Mouse (Mus musculus) colon, adult 2 months (tissue): ENCODE data around the gene Cenpk. TPM values are rescaled to one million over a fixed set of nuclear protein-coding genes. Genes with fewer than 3 reads are reported as not detected.

Experiments
- polyA plus RNA-seq: library from polyadenylated mRNA; depleted of rRNA; stranded (reverse); fragments of >200 nt; gene quantifications from 2 replicates; pipeline ENCODE4 v1.2.3, GENCODE M21; 2012; rRNA removed

Gene Cenpk
- polyA plus RNA-seq: 0.14 and 0.31 TPM in 2 replicates

DNA sequence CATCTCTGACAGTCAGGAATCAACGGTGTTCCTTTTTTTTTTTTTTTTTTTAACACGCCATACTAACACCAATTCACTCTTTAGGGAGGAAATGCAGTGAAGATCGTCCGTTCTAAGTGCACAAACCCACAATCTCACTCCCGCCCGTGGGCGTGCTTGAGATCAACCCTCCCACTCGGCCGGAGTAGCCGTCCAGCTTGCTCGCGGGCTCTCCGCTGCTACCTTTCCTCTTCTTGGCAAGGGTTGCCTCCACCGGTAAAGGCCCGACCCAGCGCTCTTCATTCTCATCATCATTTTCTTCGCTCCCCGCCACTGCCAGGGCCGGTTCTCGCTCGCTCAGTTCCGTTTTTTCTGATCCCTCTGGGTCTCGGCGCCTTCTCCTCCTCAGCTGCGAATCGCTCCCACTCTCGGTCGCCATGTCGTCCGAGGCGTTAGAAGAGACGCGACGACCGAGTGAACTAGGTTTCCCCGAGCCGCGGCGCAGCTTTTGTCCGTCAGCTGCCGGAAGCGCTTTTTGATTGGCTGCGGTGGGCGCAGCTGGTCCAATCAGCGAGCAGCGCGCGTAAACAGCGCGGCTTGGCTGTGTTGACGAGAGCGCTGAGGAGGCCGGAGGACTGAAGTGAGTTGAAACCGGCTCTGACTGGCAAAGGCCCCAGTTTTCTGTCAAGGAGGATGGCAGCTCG, at the start of gene Cenpk, which contains the start of gene Ppwd1:
Gene Cenpk, plus strand, starts transcription at position 228 of the 683 bp plus-strand sequence.
Gene Ppwd1, minus strand, starts transcription at position 460 of the 683 bp plus-strand sequence.

DNA sequence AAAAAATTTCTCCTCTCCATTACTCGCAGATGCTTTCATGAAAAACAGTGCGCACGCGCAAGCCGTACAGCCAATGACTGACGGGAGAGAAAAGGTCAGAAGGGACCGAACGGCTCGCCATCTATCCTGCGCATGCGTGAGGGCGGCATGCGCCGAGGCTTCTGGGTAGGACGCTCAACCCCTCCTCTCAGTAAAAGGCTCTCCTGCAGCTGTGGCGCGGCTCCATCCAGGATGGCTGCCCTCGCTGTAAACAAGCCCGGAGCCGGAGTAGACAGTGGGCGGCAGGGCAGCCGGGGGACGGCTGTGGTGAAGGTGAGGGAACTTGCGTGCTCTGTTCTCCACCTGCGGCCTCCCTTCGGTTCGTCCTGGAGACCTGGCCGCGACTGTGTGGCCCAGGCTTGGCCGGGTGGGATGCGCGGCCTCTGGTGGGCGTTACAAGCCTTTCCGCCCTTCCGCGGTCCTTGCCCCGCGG, 49.7 kb upstream of the Cenpk start, which contains the start of gene Trim23:
Gene Trim23, plus strand, starts transcription at position 148 of the 472 bp plus-strand sequence.

DNA sequence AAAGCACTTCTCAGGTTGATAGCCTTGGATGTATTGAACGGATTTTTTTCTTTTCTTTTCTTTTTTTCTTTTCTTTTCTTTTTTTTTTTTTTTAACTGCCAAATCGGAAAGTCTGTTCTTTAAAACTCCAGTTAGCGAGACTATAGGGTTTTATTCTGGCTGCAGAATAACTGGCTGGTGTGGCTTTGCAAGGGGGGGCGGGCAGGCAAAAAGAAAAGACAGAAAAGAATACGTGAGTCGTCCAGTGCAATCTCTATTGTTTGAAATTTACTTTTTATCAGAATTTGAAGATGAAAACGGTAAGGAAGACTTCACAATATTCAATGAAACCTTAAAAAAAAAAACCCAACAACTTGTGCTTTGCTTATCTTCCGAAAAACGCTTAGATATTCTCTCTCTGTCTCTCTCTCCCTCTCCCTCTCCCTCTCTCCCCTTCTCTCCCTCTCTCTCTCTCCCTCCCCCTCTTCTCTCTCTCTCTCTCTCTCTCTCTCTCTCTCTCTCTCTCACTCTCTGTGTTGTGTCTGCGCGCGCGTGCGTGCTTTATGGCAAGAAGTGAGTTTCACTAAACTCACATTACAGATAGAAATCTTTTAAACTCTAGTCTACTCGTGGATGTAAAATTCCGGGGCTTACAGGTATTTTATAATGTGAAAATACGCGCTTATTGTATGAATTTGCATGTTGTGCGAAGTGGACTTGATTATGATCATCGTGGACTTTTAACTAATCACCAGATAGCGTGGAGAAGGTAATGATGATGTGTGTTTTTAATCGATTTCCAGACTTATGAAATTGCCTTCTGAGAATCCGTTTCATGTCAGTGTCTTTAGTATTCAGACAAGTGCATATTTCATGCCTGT, 59.2 kb downstream of the Cenpk start, which contains the start of gene Adamts6:
Gene Adamts6, plus strand, starts transcription at position 470 of the 860 bp plus-strand sequence.

Other genes starting within 250 kb of the Cenpk start
- 7.0 and 8.9 TPM in 2 replicates for gene Nln, start 119.0 kb upstream of the Cenpk start, polyA plus RNA-seq
- 0.77 and 0.86 TPM in 2 replicates for gene Sgtb, start 118.9 kb upstream of the Cenpk start, polyA plus RNA-seq
- gene Trappc13, start 50.1 kb upstream of the Cenpk start, polyA plus RNA-seq: 4.4 and 4.7 TPM in 2 replicates
- gene Trim23, start 49.8 kb upstream of the Cenpk start, polyA plus RNA-seq: 0.93 and 1.1 TPM in 2 replicates
- gene Ppwd1, start 232 bp downstream of the Cenpk start, polyA plus RNA-seq: 0.49 and 0.51 TPM in 2 replicates
- 0.41 and 0.54 TPM in 2 replicates for gene Adamts6, start 59.2 kb downstream of the Cenpk start, polyA plus RNA-seq